Mouse (Mus musculus): ENCODE measurements around the gene Aipl1.

DNA sequence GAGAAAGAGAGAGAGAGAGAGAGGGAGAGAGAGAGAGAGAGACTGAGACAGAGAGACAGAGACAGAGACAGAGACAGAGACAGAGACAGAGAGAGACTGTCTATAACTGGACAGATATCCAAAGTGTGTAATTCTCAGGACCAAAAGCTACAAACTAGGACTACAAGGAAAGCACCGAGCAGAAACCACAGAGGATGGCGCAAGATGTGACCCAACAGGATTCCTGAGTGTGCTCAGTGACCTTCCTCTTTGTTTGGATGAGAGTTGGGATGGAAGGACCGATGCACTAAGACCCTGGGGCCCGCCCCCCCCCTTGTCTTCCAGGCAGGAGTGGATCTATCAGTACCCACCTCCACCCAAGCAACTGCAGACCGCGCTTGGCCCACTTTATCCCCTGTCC is 31.8 kb downstream of the Aipl1 start:
- no peak for TF ChIP-seq CTCF (conservative IDR thresholded peaks at IDR 0.05; ENCODE audit: insufficient read depth, insufficient read length, low read depth, low read length)
- TF ChIP-seq POLR2A (IDR thresholded peaks at IDR 0.05; ENCODE audit: low read depth, low read length) = no peak
